Mouse (Mus musculus): ENCODE data around the gene Olfr159. TPM values are rescaled to one million over a fixed set of nuclear protein-coding genes. Genes with fewer than 3 reads are reported as not detected.

Gene Olfr159
- polyA plus RNA-seq, 1 experiment from 2014 or later, result not detected

DNA sequence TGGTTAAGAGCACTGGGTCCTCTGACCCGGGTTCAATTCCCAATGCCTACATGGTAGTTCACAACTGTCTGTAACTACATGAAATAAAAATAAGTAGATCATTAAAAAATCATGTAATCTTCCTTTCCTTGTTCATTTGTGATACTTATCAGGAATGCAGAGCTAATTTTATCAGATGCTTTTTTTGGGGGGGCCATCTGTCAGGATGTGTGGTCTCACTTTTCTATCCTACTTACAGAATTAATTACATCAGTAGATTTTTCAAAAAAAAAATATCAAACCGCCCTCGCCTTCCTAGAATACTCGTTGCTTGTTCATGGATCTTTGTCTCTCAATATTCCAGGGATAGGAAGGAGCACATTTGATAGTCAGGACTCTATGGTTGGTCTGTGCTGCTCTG lies 48.6 kb downstream of the Olfr159 start:
- 82% methylated on average over 4 of the region's 4 CpGs for WGBS
- Histone ChIP-seq H3K9ac (ENCODE audit: low read length) (no peak overlapping the region), H3K4me3 (ENCODE audit: low read depth, low read length) (no peak overlapping the region), H3K4me2 (replicated peaks; ENCODE audit: low read depth) (no peak overlapping the region), H3K4me1 (replicated peaks; ENCODE audit: control insufficient read depth, insufficient read depth) (peaks cover 4% of the 10 kb centered on the region; the same call in 1 of the 2 replicates), H3K27me3 (ENCODE audit: control insufficient read depth, insufficient read depth, low read length) (no peaks in the 10 kb centered on the region), H3K27ac (replicated peaks) (no peak overlapping the region), H3K9me3 (ENCODE audit: control insufficient read depth, low read length) (no peaks in the 10 kb centered on the region), H3K36me3 (ENCODE audit: control insufficient read depth, insufficient read depth, low read length) (no peaks in the 10 kb centered on the region)
- TF ChIP-seq CTCF (IDR thresholded peaks at IDR 0.05; ENCODE audit: low read depth) (no peak), EP300 (optimal IDR thresholded peaks at IDR 0.05) (no peak)
- ATAC-seq (ENCODE audit: low FRiP score, low TSS enrichment) (no peak), DNase-seq (ENCODE audit: low spot score) (no peak)

DNA sequence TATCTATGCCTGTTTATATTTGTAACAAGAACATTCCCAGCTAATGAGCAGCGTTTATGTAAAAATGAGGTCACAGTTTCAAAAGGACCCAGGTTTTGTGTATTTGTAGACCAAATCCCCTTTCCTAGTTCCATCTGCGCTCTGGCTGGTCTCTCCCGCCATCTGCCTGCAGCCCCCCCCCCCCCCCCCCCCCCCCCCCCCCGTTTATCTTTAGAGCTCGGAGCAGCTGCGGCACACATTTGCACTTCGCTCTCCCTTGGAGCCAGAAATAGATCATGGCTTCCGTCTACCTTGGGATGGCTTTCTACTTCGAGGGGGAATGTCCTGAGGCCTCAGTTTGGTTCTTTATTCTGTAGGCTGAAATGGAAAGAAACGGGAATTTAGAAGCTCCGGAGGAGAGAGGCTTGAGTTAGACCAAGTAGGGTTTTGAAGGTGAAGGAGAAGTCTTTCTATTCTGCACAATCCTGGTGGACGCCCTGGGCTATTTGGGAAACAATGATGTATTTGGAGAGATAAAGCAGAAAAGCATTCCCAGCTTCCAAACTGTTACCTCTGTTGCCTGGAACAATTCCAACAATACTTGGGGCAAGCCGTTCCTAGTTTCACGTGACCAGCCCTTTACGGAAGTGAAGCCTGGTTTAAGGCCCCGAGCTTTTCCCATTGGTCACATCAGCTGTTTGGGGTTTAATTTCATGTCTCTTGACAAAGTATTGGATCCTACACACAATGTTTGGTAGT lies 50.1 kb downstream of the Olfr159 start:
- Histone ChIP-seq H3K9ac (ENCODE audit: low read length) (no peak overlapping the region), H3K9me3 (ENCODE audit: control insufficient read depth, low read length) (no peaks in the 10 kb centered on the region), H3K27me3 (ENCODE audit: control insufficient read depth, insufficient read depth, low read length) (no peaks in the 10 kb centered on the region), H3K36me3 (ENCODE audit: control insufficient read depth, insufficient read depth, low read length) (no peaks in the 10 kb centered on the region), H3K4me2 (replicated peaks; ENCODE audit: low read depth) (no peak overlapping the region), H3K27ac (replicated peaks) (no peak overlapping the region), H3K4me3 (ENCODE audit: low read depth, low read length) (no peak overlapping the region), H3K4me1 (replicated peaks; ENCODE audit: control insufficient read depth, insufficient read depth) (no peaks in the 10 kb centered on the region)
- 49% methylated on average over 11 of the region's 16 CpGs for WGBS
- TF ChIP-seq CTCF (IDR thresholded peaks at IDR 0.05; ENCODE audit: low read depth), result no peak
- no peak for TF ChIP-seq EP300 (optimal IDR thresholded peaks at IDR 0.05)
- ATAC-seq (ENCODE audit: low FRiP score, low TSS enrichment) (no peak), DNase-seq (ENCODE audit: low spot score) (no peak)

Other genes with a start within 250 kb of the Olfr159 start
- gene Tpm2, start 247.2 kb downstream of the Olfr159 start, polyA plus RNA-seq (2015; fragmentation: Nextera tagmentation; extraction: Ambion mirVana), result 2,018 and 2,237 TPM in 2 replicates
- gene Creb3, start 208.7 kb downstream of the Olfr159 start, polyA plus RNA-seq (2015; fragmentation: Nextera tagmentation; extraction: Ambion mirVana), result 85.6 and 89.2 TPM in 2 replicates
- 42.7 and 60.3 TPM in 2 replicates for gene Tln1, start 208.3 kb downstream of the Olfr159 start, polyA plus RNA-seq (2015; fragmentation: Nextera tagmentation; extraction: Ambion mirVana)
- gene Rgp1, start 192.3 kb downstream of the Olfr159 start, polyA plus RNA-seq (2015; fragmentation: Nextera tagmentation; extraction: Ambion mirVana), result 11.7 and 13.0 TPM in 2 replicates
- 25.0 and 26.1 TPM in 2 replicates for gene Gba2, start 192.1 kb downstream of the Olfr159 start, polyA plus RNA-seq (2015; fragmentation: Nextera tagmentation; extraction: Ambion mirVana)
- 0.25 and 0.34 TPM in 2 replicates for gene Msmp, start 186.5 kb downstream of the Olfr159 start, polyA plus RNA-seq (2015; fragmentation: Nextera tagmentation; extraction: Ambion mirVana)
- 4.8 and 6.7 TPM in 2 replicates for gene Npr2, start 139.1 kb downstream of the Olfr159 start, polyA plus RNA-seq (2015; fragmentation: Nextera tagmentation; extraction: Ambion mirVana)
- gene Spag8, start 117.4 kb downstream of the Olfr159 start, polyA plus RNA-seq (2015; fragmentation: Nextera tagmentation; extraction: Ambion mirVana), result 0.23 and 0.38 TPM in 2 replicates
- gene Hint2, start 114.5 kb downstream of the Olfr159 start, polyA plus RNA-seq (2015; fragmentation: Nextera tagmentation; extraction: Ambion mirVana), result 150 and 152 TPM in 2 replicates
- 2.0 and 2.4 TPM in 2 replicates for gene Tmem8b, start 102.0 kb downstream of the Olfr159 start, polyA plus RNA-seq (2015; fragmentation: Nextera tagmentation; extraction: Ambion mirVana)
- gene Fam221b, start 101.9 kb downstream of the Olfr159 start, polyA plus RNA-seq (2015; fragmentation: Nextera tagmentation; extraction: Ambion mirVana), result 3.1 and 3.6 TPM in 2 replicates
- gene Olfr70, start 70.2 kb downstream of the Olfr159 start, polyA plus RNA-seq (2015; fragmentation: Nextera tagmentation; extraction: Ambion mirVana), result not detected in 2 replicates
- gene Olfr71, start 60.8 kb downstream of the Olfr159 start, polyA plus RNA-seq (2015; fragmentation: Nextera tagmentation; extraction: Ambion mirVana), result not detected in 2 replicates
- gene Hrct1, start 43.8 kb downstream of the Olfr159 start, polyA plus RNA-seq (2015; fragmentation: Nextera tagmentation; extraction: Ambion mirVana), result 6.1 and 7.8 TPM in 2 replicates
- 0.27 and 0.30 TPM in 2 replicates for gene Spaar, start 41.0 kb downstream of the Olfr159 start, polyA plus RNA-seq (2015; fragmentation: Nextera tagmentation; extraction: Ambion mirVana)
- not detected in 2 replicates for gene Olfr156, start 52.9 kb upstream of the Olfr159 start, polyA plus RNA-seq (2015; fragmentation: Nextera tagmentation; extraction: Ambion mirVana)
- 0.04 and 0.06 TPM in 2 replicates for gene Olfr157, start 69.2 kb upstream of the Olfr159 start, polyA plus RNA-seq (2015; fragmentation: Nextera tagmentation; extraction: Ambion mirVana)
- 0.02 TPM in 1 of 2 replicates, not detected in the other for gene Olfr155, start 80.6 kb upstream of the Olfr159 start, polyA plus RNA-seq (2015; fragmentation: Nextera tagmentation; extraction: Ambion mirVana)
- gene Reck, start 104.5 kb upstream of the Olfr159 start, polyA plus RNA-seq (2015; fragmentation: Nextera tagmentation; extraction: Ambion mirVana), result 10.2 and 11.3 TPM in 2 replicates
- gene Glipr2, start 186.4 kb upstream of the Olfr159 start, polyA plus RNA-seq (2015; fragmentation: Nextera tagmentation; extraction: Ambion mirVana), result 43.4 and 46.4 TPM in 2 replicates
- gene Ccin, start 212.5 kb upstream of the Olfr159 start, polyA plus RNA-seq (2015; fragmentation: Nextera tagmentation; extraction: Ambion mirVana), result not detected in 2 replicates
- gene Clta, start 233.4 kb upstream of the Olfr159 start, polyA plus RNA-seq (2015; fragmentation: Nextera tagmentation; extraction: Ambion mirVana), result 191 and 194 TPM in 2 replicates